In genomic region chr9:37750319-37751075, GRCm38 (mm10) we compare ENCODE assay signal across 12 mouse cellular contexts. TPM values are rescaled to one million over a fixed set of nuclear protein-coding genes. Genes with fewer than 3 reads are reported as not detected.
DNase-seq lines count a peak whose midpoint lies in the region; ATAC-seq lines count a peak whose summit lies in the region.
"Had no signal": no experiment of that assay in that cellular context is flagged by ENCODE, and none has a peak within 500 bp of the region (broad histone marks: within the 10 kb centered on the region; RNA-seq: fewer than 3 reads in every experiment).

No protein-coding gene starts in this region.

- ATAC-seq in kidney, embryonic 14.5 days (ENCODE audit: low FRiP score, low TSS enrichment), result 0 out of 2 replicates have a peak, but pooled peaks have one; percentile 24
- ATAC-seq in hindbrain, embryonic 12.5 days (ENCODE audit: low FRiP score), result peak; percentile 75
- peak; percentile 77 for ATAC-seq in midbrain, embryonic 12.5 days (ENCODE audit: low FRiP score, low read depth)
- ATAC-seq in megakaryocyte progenitor cell, adult 5-6 weeks (replicated peaks; ENCODE audit: poor library complexity), result no peak

- H3K4me1 ChIP-seq in kidney, embryonic 14.5 days (ENCODE audit: control insufficient read depth, insufficient read depth, low read length), result no peaks in the 10 kb centered on the region
- peaks cover 10% of the 10 kb centered on the region for H3K4me1 ChIP-seq in hindbrain, embryonic 12.5 days
- peaks cover 13% of the 10 kb centered on the region for H3K4me1 ChIP-seq in midbrain, embryonic 12.5 days
- H3K4me1 ChIP-seq: embryonic facial prominence, embryonic 13.5 days; liver, embryonic 13.5 days had no signal

- H3K27me3 ChIP-seq in kidney, embryonic 14.5 days (ENCODE audit: control insufficient read depth, insufficient read depth, low read length), result no peaks in the 10 kb centered on the region
- no peaks in the 10 kb centered on the region for H3K27me3 ChIP-seq in hindbrain, embryonic 12.5 days
- H3K27me3 ChIP-seq in midbrain, embryonic 12.5 days, result no peaks in the 10 kb centered on the region
- H3K27me3 ChIP-seq: embryonic facial prominence, embryonic 13.5 days; liver, embryonic 13.5 days; neural tube, embryonic 13.5 days had no signal

- H3K36me3 ChIP-seq in kidney, embryonic 14.5 days (ENCODE audit: control insufficient read depth, insufficient read depth, low read length), result no peaks in the 10 kb centered on the region
- H3K36me3 ChIP-seq in hindbrain, embryonic 12.5 days, result no peaks in the 10 kb centered on the region
- H3K36me3 ChIP-seq in midbrain, embryonic 12.5 days, result no peaks in the 10 kb centered on the region
- H3K36me3 ChIP-seq: embryonic facial prominence, embryonic 13.5 days; liver, embryonic 13.5 days; neural tube, embryonic 13.5 days had no signal

- H3K9me3 ChIP-seq in kidney, embryonic 14.5 days (ENCODE audit: control insufficient read depth, low read length), result no peaks in the 10 kb centered on the region
- no peaks in the 10 kb centered on the region for H3K9me3 ChIP-seq in hindbrain, embryonic 12.5 days (replicated peaks)
- H3K9me3 ChIP-seq in midbrain, embryonic 12.5 days, result no peaks in the 10 kb centered on the region
- H3K9me3 ChIP-seq: embryonic facial prominence, embryonic 13.5 days; liver, embryonic 13.5 days; neural tube, embryonic 13.5 days had no signal

- no peak overlapping the region for H3K27ac ChIP-seq in kidney, embryonic 14.5 days (ENCODE audit: low read depth, low read length)
- H3K27ac ChIP-seq in hindbrain, embryonic 12.5 days, result no peak overlapping the region; the same call in 1 of the 2 replicates
- H3K27ac ChIP-seq in midbrain, embryonic 12.5 days (replicated peaks), result no peak overlapping the region
- H3K27ac ChIP-seq: embryonic facial prominence, embryonic 13.5 days; liver, embryonic 13.5 days; neural tube, embryonic 13.5 days had no signal

- no peak overlapping the region for H3K4me3 ChIP-seq in kidney, embryonic 14.5 days (ENCODE audit: low read length)
- no peak overlapping the region for H3K4me3 ChIP-seq in hindbrain, embryonic 12.5 days
- no peak overlapping the region for H3K4me3 ChIP-seq in midbrain, embryonic 12.5 days
- H3K4me3 ChIP-seq: embryonic facial prominence, embryonic 13.5 days; liver, embryonic 13.5 days; neural tube, embryonic 13.5 days had no signal

- no peak overlapping the region for H3K9ac ChIP-seq in kidney, embryonic 14.5 days (ENCODE audit: low read depth, low read length)
- peak overlapping the region; percentile 35; the same call in 1 of the 2 replicates for H3K9ac ChIP-seq in hindbrain, embryonic 12.5 days
- no peak overlapping the region for H3K9ac ChIP-seq in midbrain, embryonic 12.5 days (replicated peaks)
- H3K9ac ChIP-seq: embryonic facial prominence, embryonic 13.5 days; liver, embryonic 13.5 days; neural tube, embryonic 13.5 days had no signal

- no peak overlapping the region for H3K4me2 ChIP-seq in kidney, embryonic 14.5 days (replicated peaks; ENCODE audit: low read depth, low read length)
- H3K4me2 ChIP-seq in hindbrain, embryonic 12.5 days (replicated peaks), result peak overlapping the region; percentile 19; the same call in 1 of the 2 replicates
- H3K4me2 ChIP-seq in midbrain, embryonic 12.5 days (replicated peaks), result no peak overlapping the region; the same call in 1 of the 2 replicates
- H3K4me2 ChIP-seq: embryonic facial prominence, embryonic 13.5 days; liver, embryonic 13.5 days; neural tube, embryonic 13.5 days had no signal

- DNase-seq in kidney, postnatal 25 days, result no peak
- DNase-seq in right cerebral cortex, postnatal 4 days, result peak; percentile 3
- DNase-seq in liver, result no peak
- no peak for DNase-seq in ovary, postnatal 36 days (ENCODE audit: low spot score)
- DNase-seq: adrenal gland, postnatal 10 days; liver, embryonic 13.5 days had no signal

- 44% methylated on average over 7 of the region's 7 CpGs for WGBS in kidney, embryonic 14.5 days
- WGBS in hindbrain, embryonic 12.5 days, result 28% methylated on average over 7 of the region's 7 CpGs
- 34% methylated on average over 7 of the region's 7 CpGs for WGBS in midbrain, embryonic 12.5 days

RNA-seq across cellular contexts. Expression of gene Olfr874, which starts 5.6 kb away (rescaled TPM):
- polyA plus RNA-seq in kidney, embryonic 14.5 days (2014; fragmentation: Nextera tagmentation; extraction: Ambion mirVana), result not detected in 2 replicates
- polyA plus RNA-seq in hindbrain, embryonic 12.5 days (2016; fragmentation: Nextera tagmentation; extraction: Ambion mirVana), result not detected in 2 replicates
- not detected in 2 replicates for polyA plus RNA-seq in midbrain, embryonic 12.5 days (2016; fragmentation: Nextera tagmentation; extraction: Ambion mirVana)
- total RNA-seq in megakaryocyte progenitor cell, adult 5-6 weeks (2015), result not detected in 2 replicates
- not detected in 2 replicates for total RNA-seq in megakaryocyte progenitor cell, adult 5-6 weeks (2017)
- total RNA-seq: adrenal gland, postnatal 10 days had no signal
- polyA plus RNA-seq: embryonic facial prominence, embryonic 13.5 days; liver, embryonic 13.5 days; neural tube, embryonic 13.5 days had no signal

RNA-seq across cellular contexts. Expression of gene Olfr875, which starts 21.2 kb away (rescaled TPM):
- polyA plus RNA-seq in kidney, embryonic 14.5 days (2014; fragmentation: Nextera tagmentation; extraction: Ambion mirVana), result not detected in 2 replicates
- polyA plus RNA-seq in hindbrain, embryonic 12.5 days (2016; fragmentation: Nextera tagmentation; extraction: Ambion mirVana), result not detected in 2 replicates
- polyA plus RNA-seq in midbrain, embryonic 12.5 days (2016; fragmentation: Nextera tagmentation; extraction: Ambion mirVana), result not detected in 2 replicates
- total RNA-seq in megakaryocyte progenitor cell, adult 5-6 weeks (2015), result not detected in 2 replicates
- total RNA-seq in megakaryocyte progenitor cell, adult 5-6 weeks (2017), result not detected in 2 replicates
- total RNA-seq: adrenal gland, postnatal 10 days had no signal
- polyA plus RNA-seq: embryonic facial prominence, embryonic 13.5 days; liver, embryonic 13.5 days; neural tube, embryonic 13.5 days had no signal

RNA-seq across cellular contexts. Expression of gene Olfr160, which starts 34.4 kb away (rescaled TPM):
- polyA plus RNA-seq in kidney, embryonic 14.5 days (2014; fragmentation: Nextera tagmentation; extraction: Ambion mirVana), result not detected in 2 replicates
- polyA plus RNA-seq in hindbrain, embryonic 12.5 days (2016; fragmentation: Nextera tagmentation; extraction: Ambion mirVana), result not detected in 2 replicates
- not detected in 2 replicates for polyA plus RNA-seq in midbrain, embryonic 12.5 days (2016; fragmentation: Nextera tagmentation; extraction: Ambion mirVana)
- not detected in 2 replicates for total RNA-seq in megakaryocyte progenitor cell, adult 5-6 weeks (2015)
- total RNA-seq in megakaryocyte progenitor cell, adult 5-6 weeks (2017), result not detected in 2 replicates
- total RNA-seq: adrenal gland, postnatal 10 days had no signal
- polyA plus RNA-seq: embryonic facial prominence, embryonic 13.5 days; liver, embryonic 13.5 days; neural tube, embryonic 13.5 days had no signal

RNA-seq across cellular contexts. Expression of gene Olfr876, which starts 52.3 kb away (rescaled TPM):
- polyA plus RNA-seq in kidney, embryonic 14.5 days (2014; fragmentation: Nextera tagmentation; extraction: Ambion mirVana), result not detected in 2 replicates
- not detected in 2 replicates for polyA plus RNA-seq in hindbrain, embryonic 12.5 days (2016; fragmentation: Nextera tagmentation; extraction: Ambion mirVana)
- polyA plus RNA-seq in midbrain, embryonic 12.5 days (2016; fragmentation: Nextera tagmentation; extraction: Ambion mirVana), result not detected in 2 replicates
- not detected in 2 replicates for total RNA-seq in megakaryocyte progenitor cell, adult 5-6 weeks (2015)
- not detected in 2 replicates for total RNA-seq in megakaryocyte progenitor cell, adult 5-6 weeks (2017)
- total RNA-seq: adrenal gland, postnatal 10 days had no signal
- polyA plus RNA-seq: embryonic facial prominence, embryonic 13.5 days; liver, embryonic 13.5 days; neural tube, embryonic 13.5 days had no signal
